Mouse (Mus musculus): ENCODE results near the gene Ncapd2. TPM values are rescaled to one million over a fixed set of nuclear protein-coding genes. Genes with fewer than 3 reads are reported as not detected.

Ncapd2 gene
- total RNA-seq, 2 experiments from 2014 or later = 924 to 953 TPM

Other genes with a start within 250 kb of the Ncapd2 start
- gene Cops7a, start 226.2 kb downstream of the Ncapd2 start, total RNA-seq (2015; ENCODE audit: low replicate concordance) = 14.3 and 17.3 TPM in 2 replicates
- 4.1 and 4.9 TPM in 2 replicates for gene Cops7a, start 226.2 kb downstream of the Ncapd2 start, total RNA-seq (2017; ENCODE audit: low replicate concordance)
- gene Pianp, start 195.0 kb downstream of the Ncapd2 start, total RNA-seq (2015; ENCODE audit: low replicate concordance) = not detected in 2 replicates
- not detected in 2 replicates for gene Pianp, start 195.0 kb downstream of the Ncapd2 start, total RNA-seq (2017; ENCODE audit: low replicate concordance)
- 49.4 and 54.1 TPM in 2 replicates for gene Zfp384, start 182.6 kb downstream of the Ncapd2 start, total RNA-seq (2015; ENCODE audit: low replicate concordance)
- gene Zfp384, start 182.6 kb downstream of the Ncapd2 start, total RNA-seq (2017; ENCODE audit: low replicate concordance) = 25.8 and 41.2 TPM in 2 replicates
- gene Ing4, start 151.9 kb downstream of the Ncapd2 start, total RNA-seq (2015; ENCODE audit: low replicate concordance) = 5.0 and 5.4 TPM in 2 replicates
- gene Ing4, start 151.9 kb downstream of the Ncapd2 start, total RNA-seq (2017; ENCODE audit: low replicate concordance) = 59.6 and 60.0 TPM in 2 replicates
- 4.3 and 9.6 TPM in 2 replicates for gene Acrbp, start 142.0 kb downstream of the Ncapd2 start, total RNA-seq (2015; ENCODE audit: low replicate concordance)
- 0.68 and 9.4 TPM in 2 replicates for gene Acrbp, start 142.0 kb downstream of the Ncapd2 start, total RNA-seq (2017; ENCODE audit: low replicate concordance)
- 3.6 and 10.9 TPM in 2 replicates for gene Lpar5, start 123.8 kb downstream of the Ncapd2 start, total RNA-seq (2015; ENCODE audit: low replicate concordance)
- not detected in 2 replicates for gene Lpar5, start 123.8 kb downstream of the Ncapd2 start, total RNA-seq (2017; ENCODE audit: low replicate concordance)
- gene Chd4, start 95.7 kb downstream of the Ncapd2 start, total RNA-seq (2015; ENCODE audit: low replicate concordance) = 49.0 and 64.2 TPM in 2 replicates
- 176 and 220 TPM in 2 replicates for gene Chd4, start 95.7 kb downstream of the Ncapd2 start, total RNA-seq (2017; ENCODE audit: low replicate concordance)
- 6.7 and 17.3 TPM in 2 replicates for gene Nop2, start 59.8 kb downstream of the Ncapd2 start, total RNA-seq (2015; ENCODE audit: low replicate concordance)
- gene Nop2, start 59.8 kb downstream of the Ncapd2 start, total RNA-seq (2017; ENCODE audit: low replicate concordance) = 5.7 and 8.9 TPM in 2 replicates
- 5.9 and 11.5 TPM in 2 replicates for gene Iffo1, start 46.5 kb downstream of the Ncapd2 start, total RNA-seq (2015; ENCODE audit: low replicate concordance)
- 9.7 and 15.7 TPM in 2 replicates for gene Iffo1, start 46.5 kb downstream of the Ncapd2 start, total RNA-seq (2017; ENCODE audit: low replicate concordance)
- gene Gapdh, start 25.2 kb downstream of the Ncapd2 start, total RNA-seq (2015; ENCODE audit: low replicate concordance) = 683 and 752 TPM in 2 replicates
- gene Gapdh, start 25.2 kb downstream of the Ncapd2 start, total RNA-seq (2017; ENCODE audit: low replicate concordance) = 153 and 228 TPM in 2 replicates
- 63.3 and 85.8 TPM in 2 replicates for gene Mrpl51, start 100 bp upstream of the Ncapd2 start, total RNA-seq (2015; ENCODE audit: low replicate concordance)
- 64.1 and 65.3 TPM in 2 replicates for gene Mrpl51, start 100 bp upstream of the Ncapd2 start, total RNA-seq (2017; ENCODE audit: low replicate concordance)
- 4.7 and 6.7 TPM in 2 replicates for gene Vamp1, start 23.9 kb upstream of the Ncapd2 start, total RNA-seq (2015; ENCODE audit: low replicate concordance)
- gene Vamp1, start 23.9 kb upstream of the Ncapd2 start, total RNA-seq (2017; ENCODE audit: low replicate concordance) = 2.0 and 10.0 TPM in 2 replicates
- 0.84 and 1.8 TPM in 2 replicates for gene Tapbpl, start 40.2 kb upstream of the Ncapd2 start, total RNA-seq (2015; ENCODE audit: low replicate concordance)
- gene Tapbpl, start 40.2 kb upstream of the Ncapd2 start, total RNA-seq (2017; ENCODE audit: low replicate concordance) = 6.7 and 6.8 TPM in 2 replicates
- gene Cd27, start 45.3 kb upstream of the Ncapd2 start, total RNA-seq (2015; ENCODE audit: low replicate concordance) = 5.0 and 7.5 TPM in 2 replicates
- 0.51 and 1.2 TPM in 2 replicates for gene Cd27, start 45.3 kb upstream of the Ncapd2 start, total RNA-seq (2017; ENCODE audit: low replicate concordance)
- gene Tuba3a, start 94.3 kb upstream of the Ncapd2 start, total RNA-seq (2015; ENCODE audit: low replicate concordance) = not detected in 2 replicates
- not detected in 2 replicates for gene Tuba3a, start 94.3 kb upstream of the Ncapd2 start, total RNA-seq (2017; ENCODE audit: low replicate concordance)
- 0.84 and 5.0 TPM in 2 replicates for gene Ltbr, start 122.2 kb upstream of the Ncapd2 start, total RNA-seq (2015; ENCODE audit: low replicate concordance)
- 2.8 and 3.5 TPM in 2 replicates for gene Ltbr, start 122.2 kb upstream of the Ncapd2 start, total RNA-seq (2017; ENCODE audit: low replicate concordance)
- 2.9 and 7.6 TPM in 2 replicates for gene Scnn1a, start 129.0 kb upstream of the Ncapd2 start, total RNA-seq (2015; ENCODE audit: low replicate concordance)
- gene Scnn1a, start 129.0 kb upstream of the Ncapd2 start, total RNA-seq (2017; ENCODE audit: low replicate concordance) = not detected in 2 replicates
- gene Tnfrsf1a, start 157.7 kb upstream of the Ncapd2 start, total RNA-seq (2015; ENCODE audit: low replicate concordance) = 8.3 and 11.7 TPM in 2 replicates
- gene Tnfrsf1a, start 157.7 kb upstream of the Ncapd2 start, total RNA-seq (2017; ENCODE audit: low replicate concordance) = 2.3 and 20.7 TPM in 2 replicates
- not detected in 2 replicates for gene Plekhg6, start 189.1 kb upstream of the Ncapd2 start, total RNA-seq (2015; ENCODE audit: low replicate concordance)
- not detected in 2 replicates for gene Plekhg6, start 189.1 kb upstream of the Ncapd2 start, total RNA-seq (2017; ENCODE audit: low replicate concordance)

Measured in erythroid progenitor cell, adult 5-6 weeks (primary cell).